Mouse (Mus musculus): ENCODE results near the gene Coil. TPM values are rescaled to one million over a fixed set of nuclear protein-coding genes. Genes with fewer than 3 reads are reported as not detected.

The Coil gene
- polyA plus RNA-seq, 1 experiment, result 14.7 TPM

GRCm38 (mm10) chr11:89027955-89028361 lies 57.9 kb downstream of the Coil start:
- TF ChIP-seq POLR2A (IDR thresholded peaks at IDR 0.05; ENCODE audit: control insufficient read depth, extremely low read depth, insufficient read depth, low read length, poor library complexity) (no peak), CTCF (IDR thresholded peaks at IDR 0.05; ENCODE audit: borderline replicate concordance, control insufficient read depth, extremely low read depth, insufficient read depth, low read length, poor library complexity) (no peak)
- H3K27me3 ChIP-seq (ENCODE audit: control insufficient read depth, insufficient read depth, low read length), result no peaks in the 10 kb centered on the region
- WGBS, result 3% methylated on average over 10 of the region's 10 CpGs
- peaks cover 20% of the 10 kb centered on the region for H3K4me1 ChIP-seq (replicated peaks; ENCODE audit: control insufficient read depth, insufficient read depth, low read length)
- H3K27ac ChIP-seq (ENCODE audit: control insufficient read depth, insufficient read depth, low read length), result peak overlapping the region; percentile 4; the same call in 1 of the 2 replicates
- no peak for DNase-seq
- no peaks in the 10 kb centered on the region for H3K36me3 ChIP-seq (ENCODE audit: control insufficient read depth, insufficient read depth, low read length)
- H3K4me3 ChIP-seq (ENCODE audit: control insufficient read depth, insufficient read depth, low read length), result no peak overlapping the region

GRCm38 (mm10) chr11:89028871-89029405 lies 58.9 kb downstream of the Coil start:
- WGBS, result 26% methylated on average over 10 of the region's 10 CpGs
- H3K4me1 ChIP-seq (replicated peaks; ENCODE audit: control insufficient read depth, insufficient read depth, low read length), result peaks cover 18% of the 10 kb centered on the region
- peak; percentile 16 for DNase-seq

GRCm38 (mm10) chr11:89030552-89030951 lies 60.5 kb downstream of the Coil start:
- 95% methylated on average over 6 of the region's 6 CpGs for WGBS
- H3K4me1 ChIP-seq (replicated peaks; ENCODE audit: control insufficient read depth, insufficient read depth, low read length), result peaks cover 14% of the 10 kb centered on the region
- H3K27me3 ChIP-seq (ENCODE audit: control insufficient read depth, insufficient read depth, low read length), result no peaks in the 10 kb centered on the region
- no peak for DNase-seq
- no peak overlapping the region for H3K4me3 ChIP-seq (ENCODE audit: control insufficient read depth, insufficient read depth, low read length)
- H3K36me3 ChIP-seq (ENCODE audit: control insufficient read depth, insufficient read depth, low read length), result peaks cover 7% of the 10 kb centered on the region
- TF ChIP-seq POLR2A (IDR thresholded peaks at IDR 0.05; ENCODE audit: control insufficient read depth, extremely low read depth, insufficient read depth, low read length, poor library complexity) (no peak), CTCF (IDR thresholded peaks at IDR 0.05; ENCODE audit: borderline replicate concordance, control insufficient read depth, extremely low read depth, insufficient read depth, low read length, poor library complexity) (no peak)
- H3K27ac ChIP-seq (ENCODE audit: control insufficient read depth, insufficient read depth, low read length), result no peak overlapping the region

More at GRCm38 (mm10) chr11:89028871-89029405, 58.9 kb downstream of the Coil start:
- Histone ChIP-seq H3K4me3 (ENCODE audit: control insufficient read depth, insufficient read depth, low read length) (no peak overlapping the region), H3K27me3 (ENCODE audit: control insufficient read depth, insufficient read depth, low read length) (no peaks in the 10 kb centered on the region), H3K27ac (ENCODE audit: control insufficient read depth, insufficient read depth, low read length) (no peak overlapping the region), H3K36me3 (ENCODE audit: control insufficient read depth, insufficient read depth, low read length) (no peaks in the 10 kb centered on the region)
- no peak for TF ChIP-seq CTCF (IDR thresholded peaks at IDR 0.05; ENCODE audit: borderline replicate concordance, control insufficient read depth, extremely low read depth, insufficient read depth, low read length, poor library complexity)
- TF ChIP-seq POLR2A (IDR thresholded peaks at IDR 0.05; ENCODE audit: control insufficient read depth, extremely low read depth, insufficient read depth, low read length, poor library complexity), result no peak

GRCm38 (mm10) chr11:89031189-89031588 lies 61.1 kb downstream of the Coil start:
- no peak for DNase-seq
- Histone ChIP-seq H3K27me3 (ENCODE audit: control insufficient read depth, insufficient read depth, low read length) (no peaks in the 10 kb centered on the region), H3K4me3 (ENCODE audit: control insufficient read depth, insufficient read depth, low read length) (no peak overlapping the region), H3K27ac (ENCODE audit: control insufficient read depth, insufficient read depth, low read length) (no peak overlapping the region), H3K4me1 (replicated peaks; ENCODE audit: control insufficient read depth, insufficient read depth, low read length) (peaks cover 14% of the 10 kb centered on the region), H3K36me3 (ENCODE audit: control insufficient read depth, insufficient read depth, low read length) (peaks cover 14% of the 10 kb centered on the region)
- WGBS, result 86% methylated on average over 1 of the region's 1 CpGs
- TF ChIP-seq CTCF (IDR thresholded peaks at IDR 0.05; ENCODE audit: borderline replicate concordance, control insufficient read depth, extremely low read depth, insufficient read depth, low read length, poor library complexity), result no peak
- TF ChIP-seq POLR2A (IDR thresholded peaks at IDR 0.05; ENCODE audit: control insufficient read depth, extremely low read depth, insufficient read depth, low read length, poor library complexity), result no peak

- Histone ChIP-seq H3K36me3 (ENCODE audit: control insufficient read depth, insufficient read depth, low read length) (peaks cover 38% of the 10 kb centered on the region), H3K4me3 (ENCODE audit: control insufficient read depth, insufficient read depth, low read length) (no peak overlapping the region), H3K27me3 (ENCODE audit: control insufficient read depth, insufficient read depth, low read length) (no peaks in the 10 kb centered on the region), H3K27ac (ENCODE audit: control insufficient read depth, insufficient read depth, low read length) (no peak overlapping the region), H3K4me1 (replicated peaks; ENCODE audit: control insufficient read depth, insufficient read depth, low read length) (no peaks in the 10 kb centered on the region)
- TF ChIP-seq POLR2A (IDR thresholded peaks at IDR 0.05; ENCODE audit: control insufficient read depth, extremely low read depth, insufficient read depth, low read length, poor library complexity) (no peak), CTCF (IDR thresholded peaks at IDR 0.05; ENCODE audit: borderline replicate concordance, control insufficient read depth, extremely low read depth, insufficient read depth, low read length, poor library complexity) (no peak)
- no peak for DNase-seq
These were observed 64.5 kb downstream of the Coil start for GRCm38 (mm10) chr11:89034592-89034991.

GRCm38 (mm10) chr11:89035552-89035951 lies 65.5 kb downstream of the Coil start:
- Histone ChIP-seq H3K36me3 (ENCODE audit: control insufficient read depth, insufficient read depth, low read length) (peaks cover 48% of the 10 kb centered on the region), H3K27me3 (ENCODE audit: control insufficient read depth, insufficient read depth, low read length) (no peaks in the 10 kb centered on the region), H3K4me1 (replicated peaks; ENCODE audit: control insufficient read depth, insufficient read depth, low read length) (no peaks in the 10 kb centered on the region), H3K27ac (ENCODE audit: control insufficient read depth, insufficient read depth, low read length) (no peak overlapping the region), H3K4me3 (ENCODE audit: control insufficient read depth, insufficient read depth, low read length) (no peak overlapping the region)
- WGBS, result 95% methylated on average over 3 of the region's 3 CpGs
- no peak for DNase-seq
- no peak for TF ChIP-seq POLR2A (IDR thresholded peaks at IDR 0.05; ENCODE audit: control insufficient read depth, extremely low read depth, insufficient read depth, low read length, poor library complexity)
- no peak for TF ChIP-seq CTCF (IDR thresholded peaks at IDR 0.05; ENCODE audit: borderline replicate concordance, control insufficient read depth, extremely low read depth, insufficient read depth, low read length, poor library complexity)

- no peak overlapping the region for H3K4me3 ChIP-seq (ENCODE audit: control insufficient read depth, insufficient read depth, low read length)
- TF ChIP-seq POLR2A (IDR thresholded peaks at IDR 0.05; ENCODE audit: control insufficient read depth, extremely low read depth, insufficient read depth, low read length, poor library complexity) (no peak), CTCF (IDR thresholded peaks at IDR 0.05; ENCODE audit: borderline replicate concordance, control insufficient read depth, extremely low read depth, insufficient read depth, low read length, poor library complexity) (no peak)
- no peak overlapping the region for H3K27ac ChIP-seq (ENCODE audit: control insufficient read depth, insufficient read depth, low read length)
- 98% methylated on average over 6 of the region's 6 CpGs for WGBS
- no peaks in the 10 kb centered on the region for H3K4me1 ChIP-seq (replicated peaks; ENCODE audit: control insufficient read depth, insufficient read depth, low read length)
- DNase-seq, result no peak
- H3K27me3 ChIP-seq (ENCODE audit: control insufficient read depth, insufficient read depth, low read length), result no peaks in the 10 kb centered on the region
- H3K36me3 ChIP-seq (ENCODE audit: control insufficient read depth, insufficient read depth, low read length), result peaks cover 77% of the 10 kb centered on the region
These were observed 68.4 kb downstream of the Coil start for GRCm38 (mm10) chr11:89038496-89038895.

Data from thymus, adult 2 months (tissue).